Mouse (Mus musculus) cerebellum, adult 2 months (tissue): ENCODE results near the gene Ift140.

ENCODE experiments used
- CTCF ChIP-seq: fragments of 200-500 bp; IDR thresholded peaks from 2 replicates; pipeline ENCODE4 v1.5.1; 2011; ENCODE audit warnings: low read depth, mild to moderate bottlenecking, control low read depth, low read length, moderate library complexity, borderline replicate concordance; ENCODE audit not compliant: insufficient read depth
- POLR2A ChIP-seq: fragments of 200-500 bp; IDR thresholded peaks from 2 replicates; pipeline ENCODE4 v1.6.1; 2011; ENCODE audit warnings: low read length, control low read depth, borderline replicate concordance; ENCODE audit not compliant: insufficient read depth

DNA sequence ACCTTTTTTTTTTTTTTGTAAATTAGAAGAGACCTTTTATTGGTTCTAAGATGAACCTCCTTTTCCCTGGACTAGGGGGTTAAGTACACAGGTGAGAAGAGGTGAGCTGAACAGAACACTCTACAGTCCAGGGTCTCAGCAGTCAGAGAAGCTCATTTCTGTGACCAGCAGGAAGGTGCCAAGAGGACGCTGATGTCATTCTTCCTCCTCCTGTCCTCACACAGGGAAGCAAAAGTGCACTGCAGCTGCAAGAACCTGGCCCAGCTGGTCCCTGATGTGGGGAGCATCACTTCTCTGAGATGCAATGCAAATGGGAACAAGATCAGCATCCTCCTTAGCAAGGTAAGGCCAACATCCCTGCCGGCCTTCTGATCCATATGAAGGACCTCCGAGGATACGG is 29.4 kb downstream of the Ift140 start:
- TF ChIP-seq POLR2A (no peak), CTCF (no peak)
